Mouse (Mus musculus) embryonic facial prominence, embryonic 14.5 days (tissue): ENCODE results near the gene Fam20a. TPM values are rescaled to one million over a fixed set of nuclear protein-coding genes. Genes with fewer than 3 reads are reported as not detected.

Source experiments
- ATAC-seq: fragments of 200-750 bp; cut with Nextera tagmentation; 2 replicates; pipeline ENCODE4 v1.8.0; 2017; ENCODE audit warnings: low read depth, moderate number of reproducible peaks, moderate TSS enrichment
- DNase-seq: peaks from one replicate; pipeline ENCODE4 v3.0.0-alpha.2; 2015; ENCODE audit warnings: low spot score
- H3K27ac ChIP-seq: fragments of 300-500 bp; sonication (generic); replicated peaks from 2 replicates; pipeline ENCODE4 v1.5.1; 2014; ENCODE audit warnings: low read depth, mild to moderate bottlenecking, low read length, moderate library complexity
- H3K27me3 ChIP-seq: fragments of 300-500 bp; sonication (generic); replicated peaks from 2 replicates; pipeline ENCODE4 v1.6.1; 2014; ENCODE audit warnings: low read length; ENCODE audit not compliant: control insufficient read depth, insufficient read depth
- H3K36me3 ChIP-seq: fragments of 300-500 bp; sonication (generic); 2 replicates; pipeline ENCODE4 v1.6.1; 2014; ENCODE audit warnings: low read length, mixed read lengths; ENCODE audit not compliant: control insufficient read depth, insufficient read depth
- H3K4me1 ChIP-seq: fragments of 300-500 bp; sonication (generic); 2 replicates; pipeline ENCODE4 v1.6.1; 2014; ENCODE audit warnings: antibody characterized with exemption, low read length; ENCODE audit not compliant: control insufficient read depth, insufficient read depth
- H3K4me2 ChIP-seq: fragments of 300-500 bp; sonication (generic); 2 replicates; pipeline ENCODE4 v1.6.1; 2014; ENCODE audit warnings: low read depth, mild to moderate bottlenecking, low read length, moderate library complexity, mixed read lengths
- H3K4me3 ChIP-seq: fragments of 300-500 bp; sonication (generic); 2 replicates; pipeline ENCODE4 v1.5.1; 2014; ENCODE audit warnings: low read depth, mild to moderate bottlenecking, low read length
- H3K9ac ChIP-seq: fragments of 300-500 bp; sonication (generic); 2 replicates; pipeline ENCODE4 v1.6.1; 2014; ENCODE audit warnings: low read depth, mild to moderate bottlenecking, low read length, moderate library complexity, mixed read lengths
- H3K9me3 ChIP-seq: fragments of 300-500 bp; sonication (generic); 2 replicates; pipeline ENCODE4 v1.6.1; 2016; ENCODE audit warnings: low read length; ENCODE audit not compliant: control insufficient read depth
- WGBS: fragments of 180-500 bp; shearing (Covaris S2); extraction: QIAGEN DNeasy Blood & Tissue Kit; methylation state at CpG from one replicate; pipeline ENCODE4 v1.1.7; 2014; 5-methylcytosine and 5-hydroxymethylcytosine counted together
- polyA plus RNA-seq: library from polyadenylated mRNA; unstranded; fragments of >200 nt; fragmentation: Nextera tagmentation; extraction: Ambion mirVana; gene quantifications from 2 replicates; pipeline ENCODE4 v1.2.1, GENCODE M21; 2014

Gene Fam20a
- polyA plus RNA-seq, 1 experiment from 2014 or later = 7.3 TPM

DNA sequence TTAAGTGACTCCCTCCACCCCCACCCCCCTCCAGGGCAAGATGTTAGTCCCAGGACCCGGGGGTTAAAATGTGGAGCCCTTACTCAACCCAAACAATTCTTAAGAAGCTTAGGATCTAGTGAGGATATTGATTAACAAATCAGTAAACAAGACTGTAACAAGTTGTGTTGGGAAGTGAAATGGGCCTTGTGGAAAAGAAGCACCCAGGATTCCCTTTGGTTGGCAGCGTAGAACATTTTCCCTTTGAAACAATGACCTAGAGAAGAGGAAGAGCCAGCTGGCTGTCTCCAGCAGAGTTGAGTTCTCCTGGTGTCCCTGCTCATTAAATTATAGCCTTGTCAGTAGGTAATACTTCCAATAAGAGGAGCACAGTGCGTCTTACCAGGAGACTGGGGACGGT, 13.3 kb downstream of the Fam20a start:
- Histone ChIP-seq H3K27me3 (no peaks in the 10 kb centered on the region), H3K9ac (no peak overlapping the region), H3K9me3 (no peaks in the 10 kb centered on the region), H3K36me3 (no peaks in the 10 kb centered on the region), H3K27ac (no peak overlapping the region), H3K4me1 (peaks cover 14% of the 10 kb centered on the region), H3K4me2 (no peak overlapping the region), H3K4me3 (no peak overlapping the region)
- DNase-seq = no peak
- no peak for ATAC-seq
- 88% methylated on average over 4 of the region's 4 CpGs for WGBS

DNA sequence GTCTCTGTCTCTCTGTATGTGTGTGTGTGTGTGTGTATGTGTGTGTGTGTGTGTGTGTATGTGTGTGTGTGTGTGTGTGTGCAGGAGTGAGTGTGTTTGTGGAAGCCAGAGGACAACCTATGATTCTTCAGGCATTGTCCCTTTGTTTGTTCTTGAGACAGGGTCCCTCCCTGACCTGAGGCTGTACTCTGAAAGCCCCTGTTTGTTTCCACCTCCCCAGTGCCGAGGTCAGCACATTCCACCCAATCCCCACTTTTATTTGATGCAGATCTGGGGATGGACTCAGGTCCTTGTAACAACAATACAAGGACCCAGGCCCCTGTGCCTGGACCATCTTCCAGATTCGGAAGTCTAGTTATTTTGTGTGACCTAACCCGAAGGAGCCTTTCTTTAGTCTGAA, 14.6 kb downstream of the Fam20a start:
- H3K9me3 ChIP-seq = no peaks in the 10 kb centered on the region
- H3K4me1 ChIP-seq = peaks cover 14% of the 10 kb centered on the region
- no peaks in the 10 kb centered on the region for H3K27me3 ChIP-seq
- WGBS = 65% methylated on average over 3 of the region's 3 CpGs
- H3K4me3 ChIP-seq = no peak overlapping the region
- ATAC-seq (no peak), DNase-seq (no peak)
- no peak overlapping the region for H3K27ac ChIP-seq
- no peaks in the 10 kb centered on the region for H3K36me3 ChIP-seq
- no peak overlapping the region for H3K4me2 ChIP-seq
- no peak overlapping the region for H3K9ac ChIP-seq

- Histone ChIP-seq H3K9ac (no peak overlapping the region), H3K4me1 (peaks cover 15% of the 10 kb centered on the region), H3K27me3 (no peaks in the 10 kb centered on the region), H3K36me3 (no peaks in the 10 kb centered on the region), H3K9me3 (no peaks in the 10 kb centered on the region), H3K27ac (no peak overlapping the region), H3K4me3 (no peak overlapping the region), H3K4me2 (no peak overlapping the region)
- DNase-seq = no peak
- 74% methylated on average over 4 of the region's 4 CpGs for WGBS
- ATAC-seq = no peak
Observed at GRCm38 (mm10) chr11:109706586-109706985, 15.5 kb downstream of the Fam20a start.

DNA sequence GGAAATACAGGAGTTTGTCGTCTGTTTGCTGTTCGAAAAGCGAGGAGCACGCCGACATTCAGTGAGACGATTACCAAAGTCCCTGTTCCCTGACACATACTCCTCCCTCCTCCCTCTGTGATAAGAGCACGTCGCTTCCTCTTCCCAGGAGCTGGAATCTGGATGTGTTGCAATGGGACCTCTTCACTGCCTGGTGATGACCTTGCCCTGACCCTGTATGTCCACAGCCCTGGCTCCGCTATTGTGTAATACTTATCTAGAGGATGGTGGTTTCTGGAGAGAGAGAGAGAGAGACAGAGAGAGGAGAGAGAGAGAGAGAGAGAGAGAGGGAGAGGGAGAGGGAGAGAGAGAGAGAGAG, 16.0 kb downstream of the Fam20a start:
- Histone ChIP-seq H3K4me2 (no peak overlapping the region), H3K36me3 (no peaks in the 10 kb centered on the region), H3K9me3 (no peaks in the 10 kb centered on the region), H3K27ac (no peak overlapping the region), H3K4me3 (no peak overlapping the region), H3K4me1 (peaks cover 15% of the 10 kb centered on the region), H3K9ac (no peak overlapping the region), H3K27me3 (no peaks in the 10 kb centered on the region)
- DNase-seq (no peak), ATAC-seq (no peak)
- 72% methylated on average over 9 of the region's 9 CpGs for WGBS

DNA sequence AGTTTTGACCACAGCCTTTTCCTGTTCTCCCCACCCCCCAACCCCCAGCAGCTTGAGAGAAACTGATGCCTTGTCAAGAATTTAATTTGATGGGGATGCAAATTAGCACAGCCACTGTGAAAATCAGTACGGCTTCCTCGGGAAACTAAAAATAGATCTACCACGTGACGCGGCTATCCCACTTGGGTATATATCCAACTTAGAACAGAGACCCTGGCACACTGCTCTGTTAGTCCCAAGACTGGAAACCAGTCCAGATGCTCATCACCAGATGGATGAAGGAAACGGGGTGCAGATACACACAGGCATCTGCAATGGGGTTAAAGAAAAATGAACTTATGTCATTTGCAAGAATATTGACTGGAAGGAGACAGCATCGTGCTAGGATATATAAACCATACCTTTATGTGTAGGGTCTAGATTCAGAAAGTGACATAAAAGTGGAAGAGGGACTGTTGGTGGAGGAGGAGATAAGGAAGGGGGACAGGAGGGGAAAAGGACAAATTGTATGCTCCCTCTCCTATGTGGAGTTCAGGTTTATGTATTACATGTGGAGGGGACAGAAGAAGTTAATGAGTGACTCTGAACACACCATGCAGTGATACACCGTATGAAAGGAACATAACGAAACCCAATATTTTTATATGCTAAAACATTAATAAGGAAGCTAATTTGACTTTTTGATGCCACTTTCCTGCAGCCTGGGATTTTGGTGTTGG, 16.6 kb downstream of the Fam20a start:
- no peak overlapping the region for H3K27ac ChIP-seq
- no peak overlapping the region for H3K4me2 ChIP-seq
- H3K4me3 ChIP-seq = no peak overlapping the region
- DNase-seq (no peak), ATAC-seq (no peak)
- no peaks in the 10 kb centered on the region for H3K27me3 ChIP-seq
- no peaks in the 10 kb centered on the region for H3K36me3 ChIP-seq
- no peaks in the 10 kb centered on the region for H3K9me3 ChIP-seq
- no peak overlapping the region for H3K9ac ChIP-seq
- WGBS = 74% methylated on average over 9 of the region's 9 CpGs
- peaks cover 15% of the 10 kb centered on the region for H3K4me1 ChIP-seq

DNA sequence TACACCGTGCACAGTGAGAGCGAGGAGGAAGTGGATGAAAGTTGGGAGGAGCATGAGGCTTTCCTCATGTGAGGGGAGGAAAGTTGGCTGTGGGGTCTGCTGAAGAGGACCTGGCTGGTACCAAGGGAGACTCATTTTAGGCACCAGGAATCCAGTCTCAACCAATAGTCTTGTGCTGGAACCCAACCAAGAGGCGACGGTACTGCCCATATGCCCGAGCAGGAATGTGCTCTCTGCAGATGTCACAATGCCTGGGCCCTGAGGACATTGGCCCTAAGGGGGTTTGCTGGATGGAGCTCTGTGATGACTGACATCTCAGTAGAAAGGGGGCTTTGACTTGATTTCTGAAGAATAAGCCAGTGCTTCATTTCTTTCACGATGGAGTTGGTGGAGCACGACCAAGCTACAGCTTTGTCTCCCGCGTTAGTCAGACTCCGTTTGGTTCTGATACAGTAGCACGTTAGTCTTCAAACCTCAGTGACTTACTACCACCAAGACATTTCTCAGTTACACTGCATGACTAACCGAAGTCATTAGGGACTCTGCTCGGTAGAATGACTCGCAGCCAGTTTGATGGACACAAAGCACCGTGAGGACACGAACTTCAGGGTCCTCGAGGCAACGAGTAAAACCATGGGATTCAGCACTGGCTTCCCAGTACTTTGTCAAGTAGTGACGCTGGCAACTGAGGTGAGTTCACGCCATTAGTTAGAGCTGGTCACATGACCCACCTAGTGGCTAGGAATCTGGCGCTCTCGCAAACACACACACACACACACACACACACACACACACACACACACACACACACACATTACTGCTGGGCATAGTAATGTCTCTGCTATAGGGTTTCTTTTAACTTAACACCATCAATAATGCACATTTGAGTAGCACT, 17.5 kb downstream of the Fam20a start:
- H3K27ac ChIP-seq = no peak overlapping the region
- H3K4me1 ChIP-seq = peaks cover 15% of the 10 kb centered on the region
- ATAC-seq (no peak), DNase-seq (no peak)
- no peak overlapping the region for H3K4me2 ChIP-seq
- H3K9ac ChIP-seq = no peak overlapping the region
- no peaks in the 10 kb centered on the region for H3K36me3 ChIP-seq
- no peaks in the 10 kb centered on the region for H3K27me3 ChIP-seq
- H3K4me3 ChIP-seq = no peak overlapping the region
- H3K9me3 ChIP-seq = 0 out of 2 replicates have a peak, but pooled peaks cover 2% of the 10 kb centered on the region
- 85% methylated on average over 22 of the region's 22 CpGs for WGBS

DNA sequence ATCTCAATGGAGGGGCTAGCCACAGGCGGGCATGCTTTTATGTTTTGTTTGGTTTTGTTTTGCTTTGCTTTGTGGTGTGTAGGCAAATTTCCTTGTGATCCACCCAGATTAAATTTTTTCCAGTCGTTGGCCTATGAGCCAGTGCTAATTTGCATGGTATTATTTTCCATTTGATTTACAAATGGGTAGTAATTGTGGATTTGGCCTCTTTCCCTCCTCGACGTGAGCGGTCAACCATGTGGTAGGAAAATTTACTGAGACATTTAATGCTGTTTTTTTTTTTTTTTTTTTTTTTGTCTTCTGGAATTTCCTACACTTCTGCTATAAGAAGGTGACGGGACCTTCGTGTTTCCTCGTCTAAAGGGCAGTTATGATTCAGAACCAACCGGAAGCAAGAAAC, 18.2 kb downstream of the Fam20a start:
- no peaks in the 10 kb centered on the region for H3K27me3 ChIP-seq
- ATAC-seq = no peak

GRCm38 (mm10) chr11:109702031-109702815, 19.9 kb downstream of the Fam20a start:
- Histone ChIP-seq H3K9ac (no peak overlapping the region), H3K27me3 (no peaks in the 10 kb centered on the region), H3K4me2 (no peak overlapping the region), H3K4me1 (peaks cover 15% of the 10 kb centered on the region), H3K9me3 (0 out of 2 replicates have a peak, but pooled peaks cover 3% of the 10 kb centered on the region), H3K27ac (no peak overlapping the region), H3K4me3 (no peak overlapping the region), H3K36me3 (no peaks in the 10 kb centered on the region)
- WGBS = 42% methylated on average over 10 of the region's 10 CpGs
- ATAC-seq (no peak), DNase-seq (peak; percentile 34)

More for the DNA sequence above, 18.2 kb downstream of the Fam20a start:
- WGBS = 68% methylated on average over 9 of the region's 9 CpGs
- no peak overlapping the region for H3K4me3 ChIP-seq
- H3K36me3 ChIP-seq = no peaks in the 10 kb centered on the region
- peak; percentile 62 for DNase-seq
- no peak overlapping the region for H3K4me2 ChIP-seq
- no peak overlapping the region for H3K27ac ChIP-seq
- H3K4me1 ChIP-seq = peaks cover 15% of the 10 kb centered on the region
- H3K9ac ChIP-seq = no peak overlapping the region
- H3K9me3 ChIP-seq = 0 out of 2 replicates have a peak, but pooled peaks cover 3% of the 10 kb centered on the region
